Mouse (Mus musculus) lung, postnatal 4 days (tissue): Measurements from ENCODE around the gene Csrnp3.

Source experiments
- DNase-seq, 2 experiments: peaks; one replicate each; pipeline ENCODE4 v3.0.0; 2021

Gene Csrnp3

GRCm38 (mm10) chr2:65870919-65871582 is 25.5 kb downstream of the Csrnp3 start:
- no peak for DNase-seq

- DNase-seq, result no peak
Observed at GRCm38 (mm10) chr2:65891590-65891989, 46.0 kb downstream of the Csrnp3 start.

- no peak for DNase-seq
Observed at GRCm38 (mm10) chr2:65893241-65893640, 47.7 kb downstream of the Csrnp3 start.

GRCm38 (mm10) chr2:65894299-65894698 is 48.7 kb downstream of the Csrnp3 start:
- DNase-seq, result no peak

- no peak for DNase-seq
Observed at GRCm38 (mm10) chr2:65896542-65896941, 51.0 kb downstream of the Csrnp3 start.

- DNase-seq, result no peak
Observed at GRCm38 (mm10) chr2:65897084-65897483, 51.5 kb downstream of the Csrnp3 start.

- DNase-seq, result no peak
Observed at GRCm38 (mm10) chr2:65899478-65899877, 53.9 kb downstream of the Csrnp3 start.

GRCm38 (mm10) chr2:65908526-65908925 is 63.0 kb downstream of the Csrnp3 start:
- DNase-seq, result no peak

- DNase-seq, result no peak
Observed at GRCm38 (mm10) chr2:65909724-65910521, 64.4 kb downstream of the Csrnp3 start.

- DNase-seq, result no peak
Observed at GRCm38 (mm10) chr2:65915994-65916393, 70.4 kb downstream of the Csrnp3 start.

- no peak for DNase-seq
Observed at GRCm38 (mm10) chr2:65920651-65921412, 75.3 kb downstream of the Csrnp3 start.

GRCm38 (mm10) chr2:65925363-65925941 is 79.9 kb downstream of the Csrnp3 start:
- DNase-seq, result no peak

- no peak for DNase-seq
Observed at GRCm38 (mm10) chr2:65926935-65927708, 81.6 kb downstream of the Csrnp3 start.

- DNase-seq, result no peak
Observed at GRCm38 (mm10) chr2:65929286-65929685, 83.7 kb downstream of the Csrnp3 start.

- no peak for DNase-seq
Observed at GRCm38 (mm10) chr2:65929927-65930326, 84.4 kb downstream of the Csrnp3 start.

GRCm38 (mm10) chr2:65931313-65931712 is 85.7 kb downstream of the Csrnp3 start:
- DNase-seq, result no peak

GRCm38 (mm10) chr2:65931841-65932311 is 86.3 kb downstream of the Csrnp3 start:
- DNase-seq, result peak in 1 of 2 experiments; percentile 24

- no peak for DNase-seq
Observed at GRCm38 (mm10) chr2:65934099-65934498, 88.5 kb downstream of the Csrnp3 start.

- no peak for DNase-seq
Observed at GRCm38 (mm10) chr2:65938900-65939299, 93.3 kb downstream of the Csrnp3 start.

GRCm38 (mm10) chr2:65940351-65940750 is 94.8 kb downstream of the Csrnp3 start:
- DNase-seq, result no peak

- no peak for DNase-seq
Observed at GRCm38 (mm10) chr2:65942346-65942745, 96.8 kb downstream of the Csrnp3 start.

GRCm38 (mm10) chr2:65948808-65949207 is 103.2 kb downstream of the Csrnp3 start:
- DNase-seq, result no peak
